Mouse (Mus musculus): ENCODE measurements around the gene Lrsam1.
"Not testable (repeated sequence)": the region's sequence is repeated elsewhere in the genome, so short reads cannot be mapped to it uniquely, and the experiment has no call there.

Gene Lrsam1

GRCm38 (mm10) chr2:32961192-32961995 is at the start of gene Lrsam1, which contains the start of gene Rpl12:
Gene Lrsam1 (minus strand): TSS chr2:32961614.
Gene Rpl12 (plus strand): TSS chr2:32961559.
- peak; percentile 89 for DNase-seq (ENCODE audit: low spot score)

GRCm38 (mm10) chr2:33009055-33009454 is 47.6 kb upstream of the Lrsam1 start:
- DNase-seq (ENCODE audit: low spot score) = not testable (repeated sequence)

GRCm38 (mm10) chr2:33005041-33005440 is 43.6 kb upstream of the Lrsam1 start:
- no peak for DNase-seq (ENCODE audit: low spot score)

GRCm38 (mm10) chr2:33002144-33002543 is 40.7 kb upstream of the Lrsam1 start:
- DNase-seq (ENCODE audit: low spot score) = peak; percentile 31

- no peak for DNase-seq (ENCODE audit: low spot score)
These were observed 38.3 kb upstream of the Lrsam1 start for GRCm38 (mm10) chr2:32999752-33000151.

DNA sequence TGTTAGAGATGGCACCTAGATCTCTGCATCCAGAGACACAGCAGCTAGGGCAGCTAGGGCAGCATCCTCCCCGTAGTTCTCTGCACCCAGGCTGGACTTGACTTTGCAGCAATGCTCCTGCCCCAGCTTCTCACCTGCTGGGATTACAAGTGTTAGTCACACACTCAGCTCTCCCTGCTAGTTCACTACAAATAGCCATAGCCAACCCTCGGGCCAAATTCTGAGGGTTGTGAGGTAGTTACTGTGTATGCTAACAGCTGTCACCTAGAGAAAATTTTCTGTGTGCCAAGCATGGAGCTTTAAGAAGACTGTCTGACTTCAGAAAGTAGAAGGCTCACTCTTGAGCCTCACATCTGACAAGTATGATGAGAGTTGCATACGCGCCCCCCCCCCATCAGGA is 36.4 kb upstream of the Lrsam1 start:
- DNase-seq (ENCODE audit: low spot score) = no peak

GRCm38 (mm10) chr2:32997081-32997480 is 35.7 kb upstream of the Lrsam1 start:
- DNase-seq (ENCODE audit: low spot score) = no peak

DNA sequence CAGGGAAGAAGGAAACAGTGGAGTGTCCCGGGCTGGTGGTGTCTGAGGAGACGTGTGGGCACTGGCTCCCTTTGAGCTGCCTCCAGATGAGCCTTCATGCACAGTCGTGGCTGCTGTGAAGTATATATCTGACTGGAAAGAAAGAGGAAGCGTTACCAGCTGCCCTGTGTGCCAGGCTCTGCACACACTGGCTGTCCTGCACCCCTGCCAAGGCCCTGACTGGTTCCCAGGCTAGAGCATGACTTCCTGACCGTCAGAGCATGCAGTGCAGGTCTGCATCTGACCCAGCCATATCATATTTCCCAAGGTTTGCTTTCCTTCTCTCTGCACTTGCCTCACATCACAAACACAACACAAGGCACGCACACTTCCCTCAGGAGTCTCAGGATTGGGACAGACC is 30.7 kb upstream of the Lrsam1 start:
- DNase-seq (ENCODE audit: low spot score) = no peak

GRCm38 (mm10) chr2:32990167-32990832 is 28.9 kb upstream of the Lrsam1 start:
- DNase-seq (ENCODE audit: low spot score) = no peak

DNA sequence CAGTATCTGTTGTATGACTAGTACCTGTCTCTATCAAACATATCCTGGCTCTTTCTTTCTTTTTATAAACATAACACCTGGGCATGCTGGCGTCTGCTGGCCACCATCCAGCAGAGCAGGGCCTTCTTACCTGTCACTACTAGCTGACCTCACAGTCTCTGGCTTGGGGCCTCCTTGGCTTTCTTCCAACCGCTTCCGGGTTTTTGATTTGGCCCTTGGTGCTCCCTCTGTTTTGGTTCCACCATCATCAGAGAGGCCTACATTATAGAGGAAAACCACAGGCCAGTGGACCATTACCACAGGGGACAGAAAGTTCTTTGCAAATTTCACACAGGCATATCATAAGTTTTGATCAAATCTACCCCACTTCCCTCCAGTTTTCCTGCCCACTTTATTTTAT is 28.0 kb upstream of the Lrsam1 start:
- DNase-seq (ENCODE audit: low spot score) = no peak

DNA sequence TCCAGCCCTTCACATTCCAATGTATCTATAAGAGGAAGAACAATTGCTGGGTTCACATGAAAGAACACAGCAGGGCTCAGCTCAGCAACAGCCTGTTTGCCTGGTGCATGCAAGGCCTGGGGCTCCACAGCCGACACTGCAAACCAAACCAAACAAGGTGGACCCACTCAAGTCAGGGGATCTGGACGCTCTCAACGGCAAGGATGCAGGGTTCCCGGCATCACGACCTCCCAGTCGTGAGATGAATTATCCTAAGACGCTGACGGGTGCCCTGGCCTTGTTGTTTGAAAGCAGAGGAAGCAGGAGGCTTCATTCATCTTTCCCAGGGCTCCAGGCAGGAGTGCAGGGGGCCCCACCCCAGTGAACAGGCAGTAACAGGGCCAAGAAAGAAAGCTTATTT is 24.4 kb upstream of the Lrsam1 start:
- no peak for DNase-seq (ENCODE audit: low spot score)

DNA sequence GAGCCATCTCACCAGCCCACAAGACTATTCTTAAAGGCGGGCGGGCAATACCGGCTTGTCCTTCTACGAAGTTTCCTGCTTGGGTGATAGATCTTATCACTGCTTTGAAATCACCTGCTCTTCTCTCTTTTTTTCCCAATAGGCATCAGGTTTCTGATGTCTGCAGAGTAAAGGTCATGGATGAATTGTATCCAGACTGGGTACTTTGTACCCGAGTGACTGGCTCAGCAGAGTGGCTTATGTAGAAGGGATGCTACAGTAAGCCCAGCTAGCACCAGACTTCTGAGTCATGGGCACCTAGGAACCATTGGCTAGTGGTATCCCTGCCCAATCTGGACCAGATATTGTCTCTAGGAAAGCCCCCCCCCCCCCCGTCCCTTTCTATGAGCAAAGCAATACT is 22.2 kb upstream of the Lrsam1 start:
- DNase-seq (ENCODE audit: low spot score) = no peak

GRCm38 (mm10) chr2:32982700-32983099 is 21.3 kb upstream of the Lrsam1 start:
- no peak for DNase-seq (ENCODE audit: low spot score)

DNA sequence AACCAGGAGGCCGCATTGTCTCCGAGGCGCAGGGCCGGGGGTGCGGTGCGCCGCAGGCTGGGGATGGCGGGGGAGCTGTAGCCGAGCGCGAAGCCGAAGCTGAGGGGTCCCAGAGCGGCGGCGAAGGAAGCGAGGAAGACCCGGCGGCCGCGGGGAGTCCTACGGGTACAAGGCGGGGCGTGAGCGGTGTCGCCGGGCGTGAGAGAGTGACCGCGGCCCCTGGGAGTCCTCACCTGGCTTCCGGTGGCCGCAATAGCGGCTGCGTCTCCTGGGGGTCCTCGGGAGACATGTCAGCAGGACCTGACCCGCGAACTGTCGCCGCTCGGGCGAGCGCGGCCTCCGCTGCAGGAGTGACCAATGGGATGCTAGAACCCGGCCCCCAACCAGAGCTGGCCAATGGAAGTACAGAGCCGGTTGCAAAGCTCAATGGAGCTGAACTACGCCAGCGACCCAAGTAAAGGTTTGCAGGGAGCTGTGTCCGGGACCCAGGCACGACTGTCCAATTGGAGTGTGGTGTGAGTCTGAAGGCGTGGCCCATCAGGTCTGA is 20.4 kb upstream of the Lrsam1 start, which contains the start of gene Slc2a8:
Slc2a8 (minus strand) TSS at position 359 of the 547 bp plus-strand sequence.
- peak; percentile 91 for DNase-seq (ENCODE audit: low spot score)

- DNase-seq (ENCODE audit: low spot score) = no peak
These were observed 19.9 kb upstream of the Lrsam1 start for GRCm38 (mm10) chr2:32981281-32981680.

DNA sequence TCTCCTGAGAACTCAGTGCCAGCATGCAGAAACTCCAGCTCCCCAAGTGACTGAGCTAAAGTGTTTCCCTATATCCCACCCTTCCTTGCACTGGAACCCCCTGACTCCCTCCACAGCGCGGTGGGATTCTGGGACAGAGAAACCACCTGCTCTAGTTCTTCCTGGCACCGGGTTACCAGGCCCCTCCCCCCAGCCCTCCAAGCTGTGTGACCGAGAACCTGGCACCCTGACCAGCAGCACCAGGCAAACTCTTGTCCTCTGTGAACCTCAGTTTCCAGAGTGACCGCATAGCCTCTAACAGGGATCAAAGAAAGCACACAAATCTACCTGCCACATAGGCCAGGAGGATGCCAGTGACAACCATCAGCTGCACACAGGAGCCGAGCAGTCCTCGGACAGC is 18.3 kb upstream of the Lrsam1 start:
- no peak for DNase-seq (ENCODE audit: low spot score)

- no peak for DNase-seq (ENCODE audit: low spot score)
These were observed 17.3 kb upstream of the Lrsam1 start for GRCm38 (mm10) chr2:32978675-32979074.

DNA sequence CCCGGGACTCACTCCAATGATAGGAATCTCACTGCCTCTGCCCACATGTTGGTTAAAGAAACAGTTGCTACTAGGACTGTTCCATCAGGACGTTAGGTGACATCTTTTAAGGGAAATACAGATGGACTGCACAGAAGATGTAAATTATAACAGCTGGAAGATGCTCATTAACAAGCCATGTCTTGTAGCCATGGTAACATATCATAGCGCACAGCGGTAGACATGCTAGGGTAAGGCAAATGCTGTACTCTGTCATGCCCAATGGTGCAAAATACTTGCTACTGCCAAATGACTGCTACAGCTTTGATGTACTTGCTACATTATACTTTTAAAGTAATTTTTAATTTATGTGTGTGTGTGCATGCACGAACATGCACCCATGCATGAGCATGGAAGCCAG is 15.7 kb upstream of the Lrsam1 start:
- no peak for DNase-seq (ENCODE audit: low spot score)

GRCm38 (mm10) chr2:32974216-32974615 is 12.8 kb upstream of the Lrsam1 start:
- DNase-seq (ENCODE audit: low spot score) = no peak

GRCm38 (mm10) chr2:32971235-32971634 is 9.8 kb upstream of the Lrsam1 start:
- DNase-seq (ENCODE audit: low spot score) = no peak

- DNase-seq (ENCODE audit: low spot score) = no peak
These were observed 7.9 kb upstream of the Lrsam1 start for GRCm38 (mm10) chr2:32969326-32969725.

GRCm38 (mm10) chr2:32968024-32968614 is 6.7 kb upstream of the Lrsam1 start:
- DNase-seq (ENCODE audit: low spot score) = no peak
